13 mouse cellular contexts compared by ENCODE assay signal in genomic region chrX:92661168-92661567, GRCm38 (mm10).
DNase-seq lines count a peak whose midpoint lies in the region; ATAC-seq lines count a peak whose summit lies in the region.
"Had no signal": no experiment of that assay in that cellular context is flagged by ENCODE, and none has a peak within 500 bp of the region (broad histone marks: within the 10 kb centered on the region; RNA-seq: fewer than 3 reads in every experiment).

No protein-coding gene starts in this region.

- no peaks in the 10 kb centered on the region for H3K27me3 ChIP-seq in kidney, embryonic 14.5 days (ENCODE audit: control insufficient read depth, insufficient read depth, low read length)
- H3K27me3 ChIP-seq: embryonic facial prominence, embryonic 12.5 days; liver, embryonic 15.5 days had no signal

- no peak overlapping the region for H3K4me2 ChIP-seq in kidney, embryonic 14.5 days (replicated peaks; ENCODE audit: low read depth, low read length)
- H3K4me2 ChIP-seq: embryonic facial prominence, embryonic 12.5 days; liver, embryonic 15.5 days had no signal

- H3K9ac ChIP-seq in kidney, embryonic 14.5 days (ENCODE audit: low read depth, low read length): no peak overlapping the region
- H3K9ac ChIP-seq: embryonic facial prominence, embryonic 12.5 days; liver, embryonic 15.5 days had no signal

- H3K36me3 ChIP-seq in kidney, embryonic 14.5 days (ENCODE audit: control insufficient read depth, insufficient read depth, low read length): no peaks in the 10 kb centered on the region
- H3K36me3 ChIP-seq: embryonic facial prominence, embryonic 12.5 days; liver, embryonic 15.5 days had no signal

- H3K4me1 ChIP-seq in kidney, embryonic 14.5 days (ENCODE audit: control insufficient read depth, insufficient read depth, low read length): no peaks in the 10 kb centered on the region
- H3K4me1 ChIP-seq: embryonic facial prominence, embryonic 12.5 days; liver, embryonic 15.5 days had no signal

- H3K9me3 ChIP-seq in kidney, embryonic 14.5 days (ENCODE audit: control insufficient read depth, low read length): no peaks in the 10 kb centered on the region
- H3K9me3 ChIP-seq: embryonic facial prominence, embryonic 12.5 days; liver, embryonic 15.5 days had no signal

- no peak overlapping the region for H3K4me3 ChIP-seq in kidney, embryonic 14.5 days (ENCODE audit: low read length)
- H3K4me3 ChIP-seq: embryonic facial prominence, embryonic 12.5 days; liver, embryonic 15.5 days had no signal

- ATAC-seq in kidney, embryonic 14.5 days (ENCODE audit: low FRiP score, low TSS enrichment): no peak
- ATAC-seq in megakaryocyte-erythroid progenitor cell, adult 5-6 weeks (replicated peaks; ENCODE audit: low FRiP score, low TSS enrichment, poor library complexity, severe bottlenecking): no peak
- ATAC-seq: midbrain, embryonic 16.5 days; Patski had no signal

- peak; percentile 33 for DNase-seq in adrenal gland, postnatal 10 days
- no peak for DNase-seq in adrenal gland, postnatal 4 days (ENCODE audit: low spot score in 2 of 2)
- peak; percentile 8 for DNase-seq in kidney, postnatal 10 days
- DNase-seq in retina, postnatal 1 day: peak; percentile 3
- no peak for DNase-seq in retina, embryonic 14.5 days (ENCODE audit: low spot score)
- peak; percentile 2 for DNase-seq in forelimb bud, embryonic 11.5 days (ENCODE audit: low read depth, low spot score)
- DNase-seq: spleen, adult 18-20 months had no signal

- 75% methylated on average over 2 of the region's 2 CpGs for WGBS in kidney, embryonic 14.5 days

- no peak overlapping the region for H3K27ac ChIP-seq in kidney, embryonic 14.5 days (ENCODE audit: low read depth, low read length)
- H3K27ac ChIP-seq: embryonic facial prominence, embryonic 12.5 days; liver, embryonic 15.5 days had no signal

Comparison
In these comparisons a context has a peak if more than half of its experiments do, and no peak if none do; other contexts are left out.
1. DNase-seq: peak in adrenal gland, postnatal 10 days (single experiment), kidney, postnatal 10 days (single experiment), retina, postnatal 1 day (single experiment) and forelimb bud, embryonic 11.5 days (single experiment); none in adrenal gland, postnatal 4 days (0 of 2) and retina, embryonic 14.5 days (single experiment).